Mouse (Mus musculus): ENCODE data around the gene Zfp316. TPM values are rescaled to one million over a fixed set of nuclear protein-coding genes. Genes with fewer than 3 reads are reported as not detected.

Gene Zfp316
- polyA plus RNA-seq, 2 experiments = 2.8 to 9.1 TPM

GRCm38 (mm10) chr5:143314183-143314729 lies 44.4 kb upstream of the Zfp316 start:
- H3K36me3 ChIP-seq (ENCODE audit: control insufficient read depth, insufficient read depth, low read length) = peaks cover 67% of the 10 kb centered on the region
- 2% methylated on average over 16 of the region's 16 CpGs for WGBS

DNA sequence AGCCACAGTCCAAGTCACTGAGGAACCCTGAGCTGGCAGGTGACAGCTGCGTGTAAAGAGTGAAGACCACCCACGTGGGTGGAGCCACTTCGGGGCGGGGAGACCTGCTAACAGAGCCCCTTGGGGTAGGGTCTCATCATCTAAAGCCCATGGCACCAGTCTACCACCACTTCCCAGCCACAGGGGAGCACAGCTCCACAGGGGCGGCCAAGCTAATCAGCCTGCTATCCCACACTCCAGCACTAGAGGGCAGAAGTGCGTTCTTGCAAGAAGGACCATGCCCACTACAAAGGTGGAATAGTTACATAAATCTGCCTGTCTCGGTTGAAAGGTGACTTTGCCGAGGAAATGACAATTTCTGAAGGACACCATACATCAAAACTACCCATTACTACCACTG lies 42.1 kb upstream of the Zfp316 start:
- TF ChIP-seq POLR2A (IDR thresholded peaks at IDR 0.05; ENCODE audit: borderline replicate concordance, extremely low read depth, insufficient read depth, insufficient read length) = no peak
- H3K9me3 ChIP-seq (ENCODE audit: control insufficient read depth, low read length) = no peaks in the 10 kb centered on the region
- H3K4me2 ChIP-seq (replicated peaks; ENCODE audit: low read depth, low read length, severe bottlenecking) = no peak overlapping the region
- H3K9ac ChIP-seq (ENCODE audit: low read depth, low read length, severe bottlenecking) = no peak overlapping the region
- no peak overlapping the region for H3K27ac ChIP-seq (replicated peaks; ENCODE audit: low read depth, low read length)
- peaks cover 10% of the 10 kb centered on the region for H3K4me1 ChIP-seq (ENCODE audit: control insufficient read depth, insufficient read depth, low read length)
- DNase-seq (ENCODE audit: low spot score) = peak; percentile 44
- H3K27me3 ChIP-seq (ENCODE audit: control insufficient read depth, insufficient read depth, low read length) = no peaks in the 10 kb centered on the region
- 72% methylated on average over 8 of the region's 8 CpGs for WGBS
- peaks cover 68% of the 10 kb centered on the region for H3K36me3 ChIP-seq (ENCODE audit: control insufficient read depth, insufficient read depth, low read length)
- ATAC-seq (ENCODE audit: low FRiP score, low read depth) = no peak
- H3K4me3 ChIP-seq (replicated peaks; ENCODE audit: low read length) = no peak overlapping the region

More at GRCm38 (mm10) chr5:143314183-143314729, 44.4 kb upstream of the Zfp316 start:
- H3K4me2 ChIP-seq (replicated peaks; ENCODE audit: low read depth, low read length, severe bottlenecking) = peak overlapping the region; percentile 52
- DNase-seq (ENCODE audit: low spot score) = no peak
- TF ChIP-seq POLR2A (IDR thresholded peaks at IDR 0.05; ENCODE audit: borderline replicate concordance, extremely low read depth, insufficient read depth, insufficient read length) = no peak
- H3K9me3 ChIP-seq (ENCODE audit: control insufficient read depth, low read length) = no peaks in the 10 kb centered on the region
- peak overlapping the region; percentile 86; the same call in 1 of the 2 replicates for H3K27ac ChIP-seq (replicated peaks; ENCODE audit: low read depth, low read length)
- H3K27me3 ChIP-seq (ENCODE audit: control insufficient read depth, insufficient read depth, low read length) = no peaks in the 10 kb centered on the region
- peaks cover 10% of the 10 kb centered on the region for H3K4me1 ChIP-seq (ENCODE audit: control insufficient read depth, insufficient read depth, low read length)
- peak overlapping the region; percentile 88 for H3K4me3 ChIP-seq (replicated peaks; ENCODE audit: low read length)
- peak overlapping the region; percentile 93 for H3K9ac ChIP-seq (ENCODE audit: low read depth, low read length, severe bottlenecking)
- ATAC-seq (ENCODE audit: low FRiP score, low read depth) = no peak

DNA sequence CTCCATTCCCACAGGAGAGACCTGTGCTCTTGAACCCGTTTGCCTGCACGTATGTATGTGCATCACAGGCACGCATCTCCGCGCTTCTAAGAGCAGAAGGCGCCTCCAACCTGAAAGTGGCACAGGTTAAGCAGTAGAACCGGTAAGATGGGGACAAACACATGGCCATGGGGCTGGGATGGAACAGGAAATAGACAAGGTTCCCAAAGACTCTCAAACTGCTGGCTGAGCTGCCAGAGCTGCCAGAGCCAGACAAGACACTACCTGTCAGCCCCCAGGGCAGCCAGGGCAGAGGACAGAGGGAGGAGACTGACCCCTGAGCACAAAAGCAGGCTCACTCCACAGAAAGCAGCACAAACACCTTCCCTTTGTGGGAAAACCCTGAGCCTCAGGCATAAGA lies 40.1 kb upstream of the Zfp316 start:
- H3K27me3 ChIP-seq (ENCODE audit: control insufficient read depth, insufficient read depth, low read length) = no peaks in the 10 kb centered on the region
- no peak overlapping the region for H3K4me2 ChIP-seq (replicated peaks; ENCODE audit: low read depth, low read length, severe bottlenecking)
- 83% methylated on average over 7 of the region's 7 CpGs for WGBS
- H3K9me3 ChIP-seq (ENCODE audit: control insufficient read depth, low read length) = no peaks in the 10 kb centered on the region
- no peak overlapping the region for H3K27ac ChIP-seq (replicated peaks; ENCODE audit: low read depth, low read length)
- no peak for TF ChIP-seq POLR2A (IDR thresholded peaks at IDR 0.05; ENCODE audit: borderline replicate concordance, extremely low read depth, insufficient read depth, insufficient read length)
- no peak for DNase-seq (ENCODE audit: low spot score)
- H3K4me1 ChIP-seq (ENCODE audit: control insufficient read depth, insufficient read depth, low read length) = peaks cover 7% of the 10 kb centered on the region
- H3K36me3 ChIP-seq (ENCODE audit: control insufficient read depth, insufficient read depth, low read length) = peaks cover 77% of the 10 kb centered on the region
- ATAC-seq (ENCODE audit: low FRiP score, low read depth) = no peak
- no peak overlapping the region for H3K9ac ChIP-seq (ENCODE audit: low read depth, low read length, severe bottlenecking)
- no peak overlapping the region for H3K4me3 ChIP-seq (replicated peaks; ENCODE audit: low read length)

DNA sequence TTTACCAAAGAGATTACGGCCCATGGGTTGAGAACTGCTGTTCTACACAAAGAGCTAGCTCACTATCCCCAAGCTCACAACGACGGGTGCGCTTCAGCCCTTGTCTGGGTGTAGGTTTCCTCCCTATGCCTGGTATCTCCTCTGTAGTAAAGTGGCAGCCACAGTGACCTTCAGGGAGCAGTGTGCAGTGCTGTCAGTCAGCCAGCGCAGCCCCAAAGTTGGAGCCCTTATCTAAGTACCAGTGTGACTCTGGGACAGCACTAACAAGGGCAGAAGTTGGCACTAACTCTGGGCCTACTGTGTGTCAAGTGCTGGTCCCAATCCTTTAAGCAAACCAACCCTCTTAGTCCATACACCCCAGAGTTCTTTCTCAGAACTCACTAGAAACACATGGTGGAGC lies 39.0 kb upstream of the Zfp316 start:
- no peak for TF ChIP-seq POLR2A (IDR thresholded peaks at IDR 0.05; ENCODE audit: borderline replicate concordance, extremely low read depth, insufficient read depth, insufficient read length)
- no peaks in the 10 kb centered on the region for H3K27me3 ChIP-seq (ENCODE audit: control insufficient read depth, insufficient read depth, low read length)
- H3K9me3 ChIP-seq (ENCODE audit: control insufficient read depth, low read length) = no peaks in the 10 kb centered on the region
- peaks cover 82% of the 10 kb centered on the region for H3K36me3 ChIP-seq (ENCODE audit: control insufficient read depth, insufficient read depth, low read length)
- no peak overlapping the region for H3K27ac ChIP-seq (replicated peaks; ENCODE audit: low read depth, low read length)
- no peak for ATAC-seq (ENCODE audit: low FRiP score, low read depth)
- no peak overlapping the region for H3K4me2 ChIP-seq (replicated peaks; ENCODE audit: low read depth, low read length, severe bottlenecking)
- DNase-seq (ENCODE audit: low spot score) = no peak
- no peak overlapping the region for H3K9ac ChIP-seq (ENCODE audit: low read depth, low read length, severe bottlenecking)
- WGBS = 94% methylated on average over 5 of the region's 5 CpGs
- H3K4me1 ChIP-seq (ENCODE audit: control insufficient read depth, insufficient read depth, low read length) = peaks cover 5% of the 10 kb centered on the region
- no peak overlapping the region for H3K4me3 ChIP-seq (replicated peaks; ENCODE audit: low read length)

DNA sequence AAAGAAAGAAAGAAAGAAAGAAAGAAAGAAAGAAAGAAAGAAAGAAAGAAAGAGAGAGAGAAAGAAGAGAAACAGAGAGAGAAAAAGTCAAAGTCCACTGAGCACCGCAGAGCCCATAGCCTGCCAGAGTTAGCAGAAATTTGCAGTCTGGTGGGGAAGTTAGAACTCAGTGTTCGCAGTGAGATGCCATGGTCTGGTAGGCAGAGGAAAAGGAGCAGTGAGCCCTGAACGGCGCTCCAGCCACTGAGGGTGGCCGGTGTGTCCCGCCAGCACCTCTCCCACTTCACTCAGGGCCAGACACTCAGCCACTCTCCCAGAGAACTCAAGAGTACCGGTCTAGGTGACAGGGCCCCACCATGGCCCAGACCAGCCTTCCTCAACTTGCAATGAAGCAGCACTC lies 34.4 kb upstream of the Zfp316 start:
- WGBS = 95% methylated on average over 7 of the region's 7 CpGs

More for the DNA sequence above, 34.4 kb upstream of the Zfp316 start:
- Histone ChIP-seq H3K36me3 (ENCODE audit: control insufficient read depth, insufficient read depth, low read length) (peaks cover 89% of the 10 kb centered on the region), H3K9ac (ENCODE audit: low read depth, low read length, severe bottlenecking) (no peak overlapping the region), H3K4me2 (replicated peaks; ENCODE audit: low read depth, low read length, severe bottlenecking) (no peak overlapping the region), H3K9me3 (ENCODE audit: control insufficient read depth, low read length) (no peaks in the 10 kb centered on the region), H3K4me3 (replicated peaks; ENCODE audit: low read length) (no peak overlapping the region), H3K4me1 (ENCODE audit: control insufficient read depth, insufficient read depth, low read length) (no peaks in the 10 kb centered on the region), H3K27ac (replicated peaks; ENCODE audit: low read depth, low read length) (no peak overlapping the region), H3K27me3 (ENCODE audit: control insufficient read depth, insufficient read depth, low read length) (no peaks in the 10 kb centered on the region)
- DNase-seq (ENCODE audit: low spot score) = no peak
- TF ChIP-seq POLR2A (IDR thresholded peaks at IDR 0.05; ENCODE audit: borderline replicate concordance, extremely low read depth, insufficient read depth, insufficient read length) = no peak
- no peak for ATAC-seq (ENCODE audit: low FRiP score, low read depth)
